ENCODE assay signal across 26 mouse cellular contexts in genomic region chr10:43468293-43468692, GRCm38 (mm10). TPM values are rescaled to one million over a fixed set of nuclear protein-coding genes. Genes with fewer than 3 reads are reported as not detected.
DNase-seq lines count a peak whose midpoint lies in the region; ATAC-seq and TF ChIP-seq lines count a peak whose summit lies in the region.
"Had no signal": no experiment of that assay in that cellular context is flagged by ENCODE, and none has a peak within 500 bp of the region (broad histone marks: within the 10 kb centered on the region; RNA-seq: fewer than 3 reads in every experiment).

No protein-coding gene starts in this region.

- H3K4me2 ChIP-seq in heart, embryonic 12.5 days: peak overlapping the region; percentile 46; the same call in 1 of the 2 replicates
- peak overlapping the region; percentile 49; the same call in 1 of the 2 replicates for H3K4me2 ChIP-seq in liver, embryonic 15.5 days
- H3K4me2 ChIP-seq: hindbrain, embryonic 14.5 days had no signal

- H3K9me3 ChIP-seq in heart, embryonic 12.5 days (replicated peaks): no peaks in the 10 kb centered on the region
- no peaks in the 10 kb centered on the region for H3K9me3 ChIP-seq in ES-Bruce4 (replicated peaks; ENCODE audit: control insufficient read depth, insufficient read depth, low read length, poor library complexity, severe bottlenecking)
- no peaks in the 10 kb centered on the region for H3K9me3 ChIP-seq in liver, embryonic 15.5 days (replicated peaks)
- H3K9me3 ChIP-seq in forebrain, embryonic 10.5 days: no peaks in the 10 kb centered on the region
- H3K9me3 ChIP-seq: embryonic facial prominence, embryonic 10.5 days; embryonic facial prominence, embryonic 13.5 days; forebrain, embryonic 13.5 days; G1E; heart, embryonic 15.5 days had no signal

- no peak for ATAC-seq in heart, embryonic 12.5 days (ENCODE audit: insufficient number of reproducible peaks, low FRiP score)
- no peak for ATAC-seq in liver, embryonic 15.5 days (ENCODE audit: insufficient read depth)
- ATAC-seq: forebrain, embryonic 13.5 days; forebrain, embryonic 16.5 days; hindbrain, postnatal 0 days had no signal

- no peak for TF ChIP-seq POLR2A in ES-Bruce4 (IDR thresholded peaks at IDR 0.05; ENCODE audit: insufficient read depth, low read length)

- DNase-seq in heart, postnatal 14 days: no peak
- DNase-seq in A20 (ENCODE audit: low read depth, low spot score) (peak; percentile 85), MN1 (ENCODE audit: low spot score) (no peak)
- no peak for DNase-seq in forebrain, embryonic 10.5 days (ENCODE audit: extremely low spot score, low spot score)
- no peak for DNase-seq in c-Kit-positive CD71-positive TER-119-positive erythroid progenitor cells, embryonic 14.5 days (ENCODE audit: low spot score)
- DNase-seq: adrenal gland, adult 2 months; cerebellum, adult 11-12 months; cerebellum, adult 8-10 months; cerebellum, postnatal 10 days; cerebellum, postnatal 36 days; gastrocnemius, adult 2 months; gastrocnemius, postnatal 14 days; heart, adult 11 months; heart, postnatal 10 days; heart, postnatal 4 days had no signal

- H3K27me3 ChIP-seq in heart, embryonic 12.5 days (replicated peaks): no peaks in the 10 kb centered on the region
- H3K27me3 ChIP-seq in ES-Bruce4 (ENCODE audit: control insufficient read depth, insufficient read depth, low read length, poor library complexity, severe bottlenecking): no peaks in the 10 kb centered on the region
- no peaks in the 10 kb centered on the region for H3K27me3 ChIP-seq in liver, embryonic 15.5 days
- no peaks in the 10 kb centered on the region for H3K27me3 ChIP-seq in forebrain, embryonic 10.5 days (ENCODE audit: poor library complexity, severe bottlenecking)
- H3K27me3 ChIP-seq: embryonic facial prominence, embryonic 13.5 days; forebrain, embryonic 13.5 days; heart, embryonic 15.5 days had no signal

- 89% methylated on average over 6 of the region's 6 CpGs for WGBS in heart, embryonic 12.5 days
- WGBS in liver, embryonic 15.5 days (ENCODE audit: insufficient replicate concordance): 76% methylated on average over 6 of the region's 6 CpGs
- WGBS in forebrain, embryonic 10.5 days: 95% methylated on average over 6 of the region's 6 CpGs

- intact Hi-C loops in heart, postnatal 14 days (cut with DNase I): no loop called here

- H3K4me3 ChIP-seq in heart, embryonic 12.5 days: no peak overlapping the region
- peak overlapping the region; percentile 89 for H3K4me3 ChIP-seq in ES-Bruce4 (ENCODE audit: low read depth, low read length)
- H3K4me3 ChIP-seq in liver, embryonic 15.5 days (replicated peaks): no peak overlapping the region
- H3K4me3 ChIP-seq in forebrain, embryonic 10.5 days: no peak overlapping the region
- H3K4me3 ChIP-seq: embryonic facial prominence, embryonic 10.5 days; embryonic facial prominence, embryonic 13.5 days; forebrain, embryonic 13.5 days; gastrocnemius, adult 2 months had no signal

- no peak for TF ChIP-seq EP300 in ES-Bruce4 (IDR thresholded peaks at IDR 0.05; ENCODE audit: insufficient read depth, low read depth, low read length)

- no peak overlapping the region for H3K9ac ChIP-seq in heart, embryonic 12.5 days
- H3K9ac ChIP-seq in ES-Bruce4 (ENCODE audit: low read depth, poor library complexity, severe bottlenecking): peak overlapping the region; percentile 77
- H3K9ac ChIP-seq in liver, embryonic 15.5 days: no peak overlapping the region
- H3K9ac ChIP-seq: embryonic facial prominence, embryonic 13.5 days; forebrain, embryonic 13.5 days; heart, embryonic 15.5 days; hindbrain, embryonic 14.5 days had no signal

- H3K27ac ChIP-seq in heart, embryonic 12.5 days (ENCODE audit: poor library complexity, severe bottlenecking): no peak overlapping the region
- peak overlapping the region; percentile 91 for H3K27ac ChIP-seq in ES-Bruce4 (ENCODE audit: insufficient read depth, low read length)
- no peak overlapping the region for H3K27ac ChIP-seq in liver, embryonic 15.5 days (replicated peaks)
- H3K27ac ChIP-seq in forebrain, embryonic 10.5 days: no peak overlapping the region
- H3K27ac ChIP-seq: embryonic facial prominence, embryonic 10.5 days; embryonic facial prominence, embryonic 13.5 days; forebrain, embryonic 13.5 days; gastrocnemius, adult 2 months; heart, embryonic 15.5 days; hindbrain, embryonic 14.5 days; hindbrain, postnatal 0 days had no signal

- no peak for TF ChIP-seq CTCF in ES-Bruce4 (IDR thresholded peaks at IDR 0.05; ENCODE audit: low read depth, low read length)

- no peaks in the 10 kb centered on the region for H3K36me3 ChIP-seq in heart, embryonic 12.5 days
- H3K36me3 ChIP-seq in ES-Bruce4 (ENCODE audit: control insufficient read depth, insufficient read depth, low read length, poor library complexity, severe bottlenecking): no peaks in the 10 kb centered on the region
- no peaks in the 10 kb centered on the region for H3K36me3 ChIP-seq in liver, embryonic 15.5 days (replicated peaks)
- no peaks in the 10 kb centered on the region for H3K36me3 ChIP-seq in forebrain, embryonic 10.5 days (replicated peaks)
- H3K36me3 ChIP-seq: embryonic facial prominence, embryonic 10.5 days; embryonic facial prominence, embryonic 13.5 days; G1E; heart, embryonic 15.5 days had no signal

- H3K4me1 ChIP-seq in heart, embryonic 12.5 days (replicated peaks): no peaks in the 10 kb centered on the region
- peaks cover 3% of the 10 kb centered on the region for H3K4me1 ChIP-seq in ES-Bruce4 (ENCODE audit: control insufficient read depth, insufficient read depth, low read length)
- peaks cover 8% of the 10 kb centered on the region for H3K4me1 ChIP-seq in liver, embryonic 15.5 days (replicated peaks)
- no peaks in the 10 kb centered on the region for H3K4me1 ChIP-seq in forebrain, embryonic 10.5 days
- H3K4me1 ChIP-seq: embryonic facial prominence, embryonic 13.5 days; forebrain, embryonic 13.5 days; heart, embryonic 15.5 days had no signal

RNA-seq across cellular contexts. Expression of gene Bend3, which starts 10.3 kb away (rescaled TPM):
- 5.3 and 6.0 TPM in 2 replicates for polyA plus RNA-seq in heart, embryonic 12.5 days (2016; fragmentation: Nextera tagmentation; extraction: Ambion mirVana)
- total RNA-seq in heart, postnatal 14 days (2021): 1 to 10 TPM; 5.8 to 6.1 TPM
- polyA plus RNA-seq in ES-Bruce4 (2011; ENCODE audit: insufficient read depth, insufficient read length, low read depth, missing spikeins): 18.2 and 18.9 TPM in 2 replicates
- 1.0 TPM in 2 replicates for polyA plus RNA-seq in liver, embryonic 15.5 days (2015; fragmentation: Nextera tagmentation; extraction: Ambion mirVana)
- polyA plus RNA-seq in forebrain, embryonic 10.5 days (2016; fragmentation: Nextera tagmentation; extraction: Ambion mirVana): 8.8 and 9.2 TPM in 2 replicates

RNA-seq across cellular contexts. Expression of gene Gm9803, which starts 55.6 kb away (rescaled TPM):
- 8.2 and 15.3 TPM in 2 replicates for polyA plus RNA-seq in heart, embryonic 12.5 days (2016; fragmentation: Nextera tagmentation; extraction: Ambion mirVana)
- 10 to 100 TPM in 1 of 2 experiments, 1 to 10 TPM in 1; 8.9 to 13.0 TPM for total RNA-seq in heart, postnatal 14 days (2021)
- 28.5 and 40.0 TPM in 2 replicates for polyA plus RNA-seq in ES-Bruce4 (2011; ENCODE audit: insufficient read depth, insufficient read length, low read depth, missing spikeins)
- 6.6 and 10.5 TPM in 2 replicates for polyA plus RNA-seq in liver, embryonic 15.5 days (2015; fragmentation: Nextera tagmentation; extraction: Ambion mirVana)
- polyA plus RNA-seq in forebrain, embryonic 10.5 days (2016; fragmentation: Nextera tagmentation; extraction: Ambion mirVana): 9.4 and 12.7 TPM in 2 replicates
